Mouse (Mus musculus) forebrain, embryonic 11.5 days (tissue): ENCODE measurements at regions not wholly inside any gene's neighbourhood (a gene's known extent, or its start where the extent isn't known, plus 50 kb on each side); places are given as distances from the start of the nearest gene placed in this dataset.

ENCODE experiments used
- ATAC-seq: fragments of 200-750 bp; cut with Nextera tagmentation; replicated peaks from 2 replicates; pipeline ENCODE4 v1.8.0; 2017; ENCODE audit warnings: moderate TSS enrichment; ENCODE audit not compliant: low FRiP score
- DNase-seq: peaks from one replicate; pipeline ENCODE4 v3.0.0-alpha.2; 2017; ENCODE audit warnings: low spot score
- H3K27ac ChIP-seq: fragments of 300-500 bp; sonication (generic); 2 replicates; pipeline ENCODE4 v1.5.1; 2014; ENCODE audit warnings: low read depth, low read length
- H3K27me3 ChIP-seq: fragments of 300-500 bp; sonication (generic); 2 replicates; pipeline ENCODE4 v1.6.1; 2014; ENCODE audit warnings: mild to moderate bottlenecking, low read length, mixed read lengths; ENCODE audit not compliant: control insufficient read depth, insufficient read depth
- H3K36me3 ChIP-seq: fragments of 300-500 bp; sonication (generic); 2 replicates; pipeline ENCODE4 v1.6.1; 2014; ENCODE audit warnings: mild to moderate bottlenecking, low read length, moderate library complexity, mixed read lengths; ENCODE audit not compliant: control insufficient read depth, insufficient read depth
- H3K4me1 ChIP-seq: fragments of 300-500 bp; sonication (generic); replicated peaks from 2 replicates; pipeline ENCODE4 v1.6.1; 2014; ENCODE audit warnings: low read length, mixed read lengths; ENCODE audit not compliant: control insufficient read depth, insufficient read depth
- H3K4me2 ChIP-seq: fragments of 300-500 bp; sonication (generic); 2 replicates; pipeline ENCODE4 v1.6.1; 2014; ENCODE audit warnings: low read depth, mild to moderate bottlenecking, low read length, moderate library complexity, mixed read lengths; ENCODE audit not compliant: severe bottlenecking
- H3K4me3 ChIP-seq: fragments of 300-500 bp; sonication (generic); 2 replicates; pipeline ENCODE4 v1.5.1; 2014; ENCODE audit warnings: low read depth, low read length
- H3K9ac ChIP-seq: fragments of 300-500 bp; sonication (generic); 2 replicates; pipeline ENCODE4 v1.6.1; 2014; ENCODE audit warnings: low read length
- H3K9me3 ChIP-seq: fragments of 300-500 bp; sonication (generic); 2 replicates; pipeline ENCODE4 v1.6.1; 2016; ENCODE audit warnings: low read length, mixed read lengths; ENCODE audit not compliant: control insufficient read depth
- WGBS: fragments of 180-500 bp; shearing (Covaris S2); extraction: QIAGEN DNeasy Blood & Tissue Kit; methylation state at CpG from one replicate; pipeline ENCODE4 v1.1.7; 2014; 5-methylcytosine and 5-hydroxymethylcytosine counted together

DNA sequence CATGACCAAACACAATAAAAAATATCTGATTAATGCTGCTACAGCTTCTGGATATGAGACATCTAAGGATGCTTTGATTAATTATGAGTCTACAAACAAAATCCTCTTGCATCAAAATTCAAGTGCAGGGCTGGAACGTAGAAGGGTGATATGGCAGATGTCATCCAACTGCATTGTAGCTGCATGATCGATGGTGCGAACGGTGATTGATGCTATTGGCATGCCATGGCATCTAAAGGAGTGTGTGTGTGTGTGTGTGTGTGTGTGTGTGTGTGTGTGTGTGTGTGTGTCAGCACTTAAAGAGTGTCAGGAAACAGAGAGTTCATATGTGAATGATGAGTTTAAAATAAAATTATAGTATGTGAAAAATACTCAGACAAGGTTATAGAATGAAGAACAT is 864.6 kb upstream of the Nudt12 start:
- ATAC-seq (no peak), DNase-seq (no peak)
- H3K4me2 ChIP-seq: no peak overlapping the region
- no peak overlapping the region for H3K9ac ChIP-seq
- H3K27ac ChIP-seq: no peak overlapping the region
- no peaks in the 10 kb centered on the region for H3K27me3 ChIP-seq
- no peaks in the 10 kb centered on the region for H3K4me1 ChIP-seq
- no peaks in the 10 kb centered on the region for H3K9me3 ChIP-seq
- H3K36me3 ChIP-seq: no peaks in the 10 kb centered on the region
- 91% methylated on average over 4 of the region's 4 CpGs for WGBS
- no peak overlapping the region for H3K4me3 ChIP-seq

DNA sequence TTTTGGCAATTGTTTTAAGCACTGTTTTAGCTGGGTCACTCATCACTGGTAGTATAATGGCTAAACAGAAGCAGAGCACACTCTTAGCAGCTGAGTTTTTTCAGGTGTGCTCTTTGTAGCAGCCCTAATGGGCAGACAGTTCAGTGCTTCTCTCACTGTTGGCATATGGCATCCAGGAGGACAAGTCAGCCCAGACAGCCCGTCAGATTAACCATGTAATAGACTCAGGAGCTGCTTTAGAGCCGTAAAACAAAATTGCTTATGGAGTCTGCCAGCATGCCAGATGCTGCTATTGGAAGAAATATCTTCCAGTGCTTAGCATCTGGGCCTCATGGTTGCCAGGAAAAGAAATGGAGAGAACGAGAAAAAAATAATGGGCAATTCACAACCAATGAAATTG is 835.7 kb upstream of the Nudt12 start:
- no peak overlapping the region for H3K4me2 ChIP-seq
- DNase-seq: no peak

DNA sequence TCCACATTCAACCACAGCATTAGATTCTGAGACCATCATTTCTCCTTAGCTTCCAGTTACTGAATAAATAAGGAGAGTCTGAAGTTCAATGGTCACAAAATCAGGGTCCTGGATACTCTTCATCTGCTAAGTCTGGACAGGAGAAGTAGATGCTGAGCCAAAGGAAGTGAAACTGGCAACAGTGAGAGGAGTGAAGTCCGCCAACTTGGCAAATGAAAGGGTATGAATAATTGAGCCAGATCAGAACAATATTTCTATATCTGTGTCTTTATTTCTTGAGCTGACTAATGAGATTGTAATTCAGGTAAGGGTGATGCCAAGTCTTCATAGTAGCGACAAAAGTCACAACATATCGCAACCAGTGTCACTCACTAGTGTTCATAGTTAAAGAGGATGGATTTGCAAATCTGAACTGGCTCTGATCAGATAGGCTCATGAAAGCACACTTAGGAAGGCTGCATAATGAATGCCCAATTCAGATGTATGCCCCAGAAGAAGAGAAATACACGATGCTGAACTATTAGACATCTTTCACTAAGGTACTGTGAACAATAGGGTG is 832.2 kb upstream of the Nudt12 start:
- no peaks in the 10 kb centered on the region for H3K36me3 ChIP-seq
- H3K27me3 ChIP-seq: no peaks in the 10 kb centered on the region
- no peak overlapping the region for H3K4me3 ChIP-seq
- no peak overlapping the region for H3K27ac ChIP-seq
- 92% methylated on average over 4 of the region's 4 CpGs for WGBS
- DNase-seq (no peak), ATAC-seq (no peak)
- no peak overlapping the region for H3K4me2 ChIP-seq
- H3K9ac ChIP-seq: no peak overlapping the region
- H3K9me3 ChIP-seq: no peaks in the 10 kb centered on the region
- no peaks in the 10 kb centered on the region for H3K4me1 ChIP-seq

More for the DNA sequence above, 835.7 kb upstream of the Nudt12 start:
- Histone ChIP-seq H3K9ac (no peak overlapping the region), H3K36me3 (no peaks in the 10 kb centered on the region), H3K9me3 (no peaks in the 10 kb centered on the region), H3K4me1 (no peaks in the 10 kb centered on the region), H3K4me3 (no peak overlapping the region), H3K27ac (no peak overlapping the region), H3K27me3 (no peaks in the 10 kb centered on the region)
- 75% methylated on average over 3 of the region's 3 CpGs for WGBS
- ATAC-seq: no peak

DNA sequence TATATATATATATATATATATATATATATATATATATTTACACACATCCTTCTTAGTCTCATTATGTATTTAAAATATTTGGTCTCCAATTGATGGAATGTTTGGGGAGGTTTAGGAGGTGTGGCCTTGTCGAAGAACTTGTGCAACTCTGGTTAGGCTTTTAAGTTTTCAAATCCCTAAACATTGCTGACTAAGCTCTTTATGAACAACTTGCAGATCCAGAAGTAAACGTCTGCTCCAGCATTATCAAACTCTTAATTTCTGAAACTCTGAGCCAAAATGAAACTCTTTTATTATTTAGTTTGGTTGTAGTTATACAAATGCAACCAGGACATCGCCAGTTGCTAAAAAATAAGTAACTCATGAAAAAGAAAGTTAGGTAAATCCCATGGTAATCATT is 792.7 kb upstream of the Nudt12 start:
- no peaks in the 10 kb centered on the region for H3K4me1 ChIP-seq
- ATAC-seq (no peak), DNase-seq (no peak)
- H3K36me3 ChIP-seq: no peaks in the 10 kb centered on the region
- H3K4me2 ChIP-seq: no peak overlapping the region
- H3K27ac ChIP-seq: no peak overlapping the region
- WGBS: 82% methylated on average over 3 of the region's 3 CpGs
- no peak overlapping the region for H3K4me3 ChIP-seq
- H3K9ac ChIP-seq: no peak overlapping the region
- H3K9me3 ChIP-seq: no peaks in the 10 kb centered on the region
- no peaks in the 10 kb centered on the region for H3K27me3 ChIP-seq

DNA sequence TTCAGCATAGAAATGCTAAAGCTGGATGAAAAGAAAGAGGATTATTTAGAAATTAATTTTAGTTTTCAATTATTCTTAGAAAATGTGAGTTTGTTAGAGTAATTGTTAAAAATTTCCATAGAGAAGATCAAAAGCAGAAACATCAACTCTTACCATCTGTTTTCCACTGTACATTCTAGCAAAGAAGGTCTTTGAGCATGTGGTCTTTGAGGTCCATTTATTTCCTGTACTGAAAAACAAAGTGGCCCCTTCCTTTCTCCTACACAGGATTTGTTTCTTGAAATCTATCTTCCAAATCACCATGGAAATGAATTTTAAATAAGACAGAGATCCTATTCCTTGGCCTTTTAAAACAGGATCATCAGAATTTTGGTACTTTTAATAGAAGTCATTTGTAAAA is 780.3 kb upstream of the Nudt12 start:
- no peak overlapping the region for H3K27ac ChIP-seq
- DNase-seq: no peak

DNA sequence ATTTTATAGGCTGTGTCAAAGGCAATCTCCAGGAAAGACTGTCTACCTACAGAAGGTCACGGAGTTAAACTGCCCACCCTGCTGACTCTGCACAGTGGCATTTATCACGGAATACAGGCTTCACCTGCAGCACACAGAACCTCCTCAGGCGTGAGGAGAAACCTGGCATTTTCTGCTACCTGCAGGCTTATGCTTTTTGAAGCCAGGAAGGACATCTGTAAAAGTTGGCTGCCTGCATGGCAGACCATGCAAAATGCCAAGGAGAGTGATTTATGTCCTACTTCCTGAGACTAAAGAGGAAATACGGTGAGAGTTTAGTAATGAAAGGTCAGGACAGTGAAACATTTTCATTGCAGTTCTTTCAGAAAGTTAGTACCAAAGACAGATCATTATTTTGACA is 779.6 kb upstream of the Nudt12 start:
- no peaks in the 10 kb centered on the region for H3K4me1 ChIP-seq
- no peaks in the 10 kb centered on the region for H3K27me3 ChIP-seq
- no peak overlapping the region for H3K4me2 ChIP-seq
- no peak overlapping the region for H3K27ac ChIP-seq
- 80% methylated on average over 4 of the region's 4 CpGs for WGBS
- H3K9ac ChIP-seq: no peak overlapping the region
- no peak overlapping the region for H3K4me3 ChIP-seq
- no peaks in the 10 kb centered on the region for H3K9me3 ChIP-seq
- H3K36me3 ChIP-seq: no peaks in the 10 kb centered on the region
- DNase-seq: no peak
- ATAC-seq: no peak

More for the DNA sequence above, 780.3 kb upstream of the Nudt12 start:
- no peak for ATAC-seq
- Histone ChIP-seq H3K27me3 (no peaks in the 10 kb centered on the region), H3K4me3 (no peak overlapping the region), H3K4me2 (no peak overlapping the region), H3K9me3 (no peaks in the 10 kb centered on the region), H3K9ac (no peak overlapping the region), H3K36me3 (no peaks in the 10 kb centered on the region), H3K4me1 (no peaks in the 10 kb centered on the region)

DNA sequence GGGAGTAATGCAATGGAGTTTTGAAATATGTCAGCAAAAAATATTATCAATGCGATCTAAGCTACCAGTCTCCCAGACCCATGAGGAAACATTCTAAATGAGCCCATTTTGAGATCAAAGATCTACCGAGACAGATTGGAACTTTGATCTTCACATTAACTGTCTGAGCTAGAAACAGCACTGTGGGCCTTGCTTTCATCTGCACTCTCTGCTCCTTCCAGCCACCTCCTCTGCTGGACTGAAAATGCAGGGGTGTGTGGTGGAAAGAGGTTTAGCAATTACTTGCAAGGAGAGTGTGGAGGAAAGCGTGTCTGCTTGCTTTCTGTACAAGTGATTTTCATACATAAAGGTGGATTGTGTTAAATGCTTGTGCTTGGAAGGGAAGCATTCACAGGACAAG is 760.9 kb upstream of the Nudt12 start:
- ATAC-seq (no peak; the same call in 1 of the 2 replicates), DNase-seq (no peak)
- Histone ChIP-seq H3K27ac (no peak overlapping the region), H3K4me3 (no peak overlapping the region), H3K4me2 (no peak overlapping the region), H3K27me3 (no peaks in the 10 kb centered on the region), H3K36me3 (no peaks in the 10 kb centered on the region), H3K4me1 (no peaks in the 10 kb centered on the region), H3K9ac (no peak overlapping the region), H3K9me3 (no peaks in the 10 kb centered on the region)
- 65% methylated on average over 3 of the region's 3 CpGs for WGBS

DNA sequence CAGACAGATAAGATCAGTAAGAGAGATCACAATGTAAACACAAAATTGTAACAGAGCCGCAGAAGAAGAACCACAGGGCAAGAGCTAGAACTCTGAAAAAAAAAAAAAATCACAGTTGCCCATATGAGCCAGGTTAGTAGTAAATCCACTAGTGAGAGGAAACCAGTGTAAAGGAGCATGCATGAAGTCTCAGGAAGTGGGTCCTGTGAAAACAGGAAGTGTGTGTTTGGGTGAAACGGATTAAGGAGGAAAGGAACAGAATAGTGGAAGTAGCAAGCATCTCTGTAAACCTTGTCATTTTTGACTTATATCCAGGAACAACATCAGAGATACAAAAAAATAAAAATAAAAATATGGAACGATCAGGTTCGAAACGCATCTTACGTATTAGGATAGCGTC is 753.4 kb upstream of the Nudt12 start:
- H3K9ac ChIP-seq: no peak overlapping the region
- 94% methylated on average over 7 of the region's 7 CpGs for whole genome bisulfite sequencing
- ATAC-seq: no peak

DNA sequence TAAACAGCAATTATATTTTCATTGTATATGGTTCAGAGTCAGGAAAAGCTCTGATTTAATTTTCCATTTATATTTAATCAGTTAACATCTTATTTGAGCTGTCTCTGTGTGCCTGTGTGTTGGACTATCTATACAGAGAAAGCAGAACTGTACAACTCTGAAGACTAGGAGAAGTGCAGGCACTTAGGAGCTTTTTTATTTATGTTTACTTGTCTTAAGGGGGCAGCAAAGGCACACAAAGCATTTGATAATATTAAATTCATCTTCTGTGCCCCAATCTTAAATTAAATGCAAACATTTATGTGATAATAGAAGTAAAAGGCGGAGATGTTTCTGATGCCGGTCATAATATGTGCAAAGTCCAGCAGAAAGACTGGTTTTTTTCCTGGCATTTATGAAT is 751.3 kb upstream of the Nudt12 start:
- 86% methylated on average over 2 of the region's 2 CpGs for WGBS

More for the DNA sequence above, 753.4 kb upstream of the Nudt12 start:
- Histone ChIP-seq H3K4me2 (no peak overlapping the region), H3K4me3 (no peak overlapping the region), H3K27me3 (no peaks in the 10 kb centered on the region), H3K36me3 (no peaks in the 10 kb centered on the region), H3K27ac (no peak overlapping the region), H3K9me3 (no peaks in the 10 kb centered on the region), H3K4me1 (no peaks in the 10 kb centered on the region)
- DNase-seq: no peak

More for the DNA sequence above, 751.3 kb upstream of the Nudt12 start:
- no peak overlapping the region for H3K9ac ChIP-seq
- no peak for DNase-seq
- H3K4me1 ChIP-seq: no peaks in the 10 kb centered on the region
- H3K9me3 ChIP-seq: no peaks in the 10 kb centered on the region
- H3K4me2 ChIP-seq: no peak overlapping the region
- H3K27ac ChIP-seq: no peak overlapping the region
- H3K27me3 ChIP-seq: no peaks in the 10 kb centered on the region
- H3K4me3 ChIP-seq: no peak overlapping the region
- no peak for ATAC-seq
- H3K36me3 ChIP-seq: no peaks in the 10 kb centered on the region
